Mouse (Mus musculus) ovary, adult 18-20 months (tissue): Measurements from ENCODE around the gene Nceh1.
"Not testable (repeated sequence)": the region's sequence is repeated elsewhere in the genome, so short reads cannot be mapped to it uniquely, and the experiment has no call there.

Source experiments
- DNase-seq: peaks from one replicate; pipeline ENCODE4 v3.0.0; 2022; ENCODE audit warnings: low spot score, mixed read lengths

Nceh1 gene

GRCm38 (mm10) chr3:27228530-27229309 lies 46.0 kb downstream of the Nceh1 start:
- DNase-seq: no peak

- DNase-seq: no peak
Observed at GRCm38 (mm10) chr3:27233361-27233760, 50.6 kb downstream of the Nceh1 start.

- DNase-seq: no peak
Observed at GRCm38 (mm10) chr3:27233841-27234240, 51.1 kb downstream of the Nceh1 start.

DNA sequence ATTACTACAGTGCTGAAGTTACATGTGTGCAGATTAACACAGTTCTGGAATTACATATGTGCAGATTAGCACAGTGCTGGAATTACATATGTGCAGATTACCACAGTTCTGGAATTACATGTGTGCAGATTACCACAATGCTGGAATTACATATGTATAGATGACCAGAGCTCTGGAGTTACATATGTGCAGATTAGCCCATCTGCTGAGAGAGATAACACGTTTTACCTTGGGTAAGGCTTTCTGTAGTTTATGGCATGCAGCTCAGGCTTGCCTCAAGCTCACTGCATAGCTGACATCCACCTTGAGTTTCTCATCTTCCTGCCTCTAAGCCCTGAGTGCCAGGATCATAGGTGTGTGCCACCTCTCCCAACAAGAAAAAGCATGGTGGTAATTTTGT lies 52.2 kb downstream of the Nceh1 start:
- no peak for DNase-seq

GRCm38 (mm10) chr3:27237226-27237625 lies 54.5 kb downstream of the Nceh1 start:
- no peak for DNase-seq

- DNase-seq: no peak
Observed at GRCm38 (mm10) chr3:27238563-27238962, 55.8 kb downstream of the Nceh1 start.

- no peak for DNase-seq
Observed at GRCm38 (mm10) chr3:27239568-27239967, 56.8 kb downstream of the Nceh1 start.

- no peak for DNase-seq
Observed at GRCm38 (mm10) chr3:27241864-27242263, 59.1 kb downstream of the Nceh1 start.

- DNase-seq: no peak
Observed at GRCm38 (mm10) chr3:27246166-27246565, 63.4 kb downstream of the Nceh1 start.

GRCm38 (mm10) chr3:27247785-27248184 lies 65.0 kb downstream of the Nceh1 start:
- DNase-seq: no peak

DNA sequence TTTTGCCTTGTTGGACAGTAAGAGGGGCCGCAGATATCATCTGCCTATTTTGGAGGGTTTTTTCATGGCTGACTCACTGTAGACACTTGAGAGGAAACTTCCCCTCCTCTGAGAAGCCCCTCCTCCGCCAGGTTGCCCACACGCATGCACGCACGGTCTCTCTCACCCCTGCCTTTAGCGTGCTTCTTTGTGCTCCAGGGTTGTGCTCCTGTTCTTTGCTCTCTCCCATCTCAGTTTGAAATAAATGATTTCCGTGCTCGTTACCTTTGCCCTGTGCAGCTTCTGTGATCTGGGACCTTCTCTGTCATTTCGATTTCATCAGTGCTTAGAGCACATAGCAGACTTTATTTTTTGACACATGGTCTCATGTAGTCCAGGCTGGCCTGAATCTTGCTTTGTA lies 66.3 kb downstream of the Nceh1 start:
- no peak for DNase-seq

DNA sequence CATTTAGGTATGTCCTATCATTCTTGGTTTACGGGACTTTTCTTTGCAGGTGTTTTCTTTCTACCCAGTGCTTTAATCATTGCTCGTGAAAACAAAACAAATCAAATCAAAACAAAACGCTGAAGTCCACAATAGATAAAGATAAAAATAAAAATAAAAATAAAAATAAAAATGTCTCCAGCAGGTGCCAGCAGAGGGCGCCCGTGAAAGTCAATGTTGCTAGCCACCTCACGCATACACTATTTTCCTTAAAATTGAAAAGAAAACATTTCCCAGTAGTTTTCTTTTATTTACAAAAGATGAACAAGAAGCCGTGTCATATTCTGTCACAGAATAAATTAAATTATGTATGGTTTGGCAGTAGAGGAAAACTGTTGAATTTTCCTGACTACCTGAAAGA lies 68.2 kb downstream of the Nceh1 start:
- no peak for DNase-seq

GRCm38 (mm10) chr3:27258461-27258860 lies 75.7 kb downstream of the Nceh1 start:
- DNase-seq: no peak

DNA sequence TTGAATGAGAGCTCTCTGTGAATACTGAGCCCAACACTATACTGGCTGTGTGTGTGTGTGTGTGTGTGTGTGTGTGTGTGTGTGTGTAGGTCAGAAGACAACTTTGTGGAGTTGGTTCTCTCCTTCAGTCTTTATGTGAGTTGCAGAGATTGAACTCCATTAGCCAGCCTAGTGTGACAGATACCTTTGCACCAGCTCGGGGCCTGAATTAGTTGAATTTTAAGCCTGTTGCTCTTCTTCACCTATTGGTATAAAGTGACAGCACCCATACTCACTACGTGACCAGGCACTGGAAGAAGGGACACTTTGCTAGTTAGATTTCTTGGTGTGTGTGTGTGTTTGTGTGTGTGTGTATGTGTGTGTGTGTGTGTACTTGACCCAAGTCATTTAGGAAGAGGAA lies 77.6 kb downstream of the Nceh1 start:
- no peak for DNase-seq

DNA sequence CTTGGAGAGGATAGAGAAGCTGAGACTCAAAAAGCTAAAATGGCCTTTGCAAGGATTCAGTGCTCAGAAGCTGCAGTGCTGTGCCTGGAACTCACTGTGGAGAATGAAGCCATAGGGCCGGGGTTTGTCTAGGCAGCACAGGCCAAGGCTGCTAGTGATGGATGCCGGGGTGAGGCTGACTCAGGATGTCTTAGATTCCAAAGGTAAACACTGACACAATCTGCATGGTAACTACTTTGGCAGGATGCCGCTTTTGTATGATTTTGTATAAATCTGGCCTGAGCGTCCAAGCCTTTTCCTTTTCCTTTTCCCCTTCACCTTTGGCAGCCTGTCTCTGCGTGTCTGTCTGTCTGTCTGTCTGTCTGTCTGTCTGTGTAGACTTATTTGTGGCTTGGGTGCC lies 84.6 kb downstream of the Nceh1 start:
- no peak for DNase-seq

DNA sequence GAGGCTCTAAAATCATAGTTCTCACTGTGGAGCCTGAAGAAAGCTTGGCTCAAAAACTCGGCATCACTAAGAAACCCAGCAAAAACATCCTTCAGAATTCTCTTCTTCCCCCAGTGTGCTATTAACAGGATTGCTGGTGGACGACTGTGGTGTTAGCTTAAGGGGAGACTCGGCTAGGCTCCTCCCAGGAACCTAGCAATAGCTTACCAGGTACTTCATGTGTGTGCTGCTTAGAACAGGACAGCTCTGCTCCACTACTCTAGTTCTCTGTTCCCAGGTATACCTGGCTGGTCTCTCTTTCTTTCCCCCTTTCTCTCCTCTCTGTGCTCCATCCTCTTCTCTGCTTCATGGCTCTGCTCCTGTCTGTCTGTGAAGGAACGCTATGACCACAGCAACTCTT lies 85.1 kb downstream of the Nceh1 start:
- DNase-seq: no peak

DNA sequence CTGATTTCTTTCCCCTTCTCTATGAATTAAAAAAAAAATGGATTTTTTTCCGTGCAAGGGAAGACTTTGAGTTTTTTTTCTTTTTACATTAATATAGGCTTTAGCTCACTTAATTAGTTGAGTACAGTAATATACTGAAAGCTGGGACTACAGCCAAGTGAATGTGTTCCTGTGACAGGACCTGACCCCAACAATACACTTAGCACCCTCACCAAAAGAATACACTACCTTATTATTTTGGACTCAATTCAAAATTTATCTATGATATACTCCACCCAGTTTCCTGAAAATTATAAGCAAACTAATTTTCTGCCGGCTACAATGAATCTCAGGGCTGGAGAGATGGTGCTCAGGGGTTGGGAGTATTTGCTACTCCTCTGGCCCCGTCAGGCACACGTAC lies 86.4 kb downstream of the Nceh1 start:
- no peak for DNase-seq

GRCm38 (mm10) chr3:27270160-27270962 lies 87.6 kb downstream of the Nceh1 start:
- no peak for DNase-seq

DNA sequence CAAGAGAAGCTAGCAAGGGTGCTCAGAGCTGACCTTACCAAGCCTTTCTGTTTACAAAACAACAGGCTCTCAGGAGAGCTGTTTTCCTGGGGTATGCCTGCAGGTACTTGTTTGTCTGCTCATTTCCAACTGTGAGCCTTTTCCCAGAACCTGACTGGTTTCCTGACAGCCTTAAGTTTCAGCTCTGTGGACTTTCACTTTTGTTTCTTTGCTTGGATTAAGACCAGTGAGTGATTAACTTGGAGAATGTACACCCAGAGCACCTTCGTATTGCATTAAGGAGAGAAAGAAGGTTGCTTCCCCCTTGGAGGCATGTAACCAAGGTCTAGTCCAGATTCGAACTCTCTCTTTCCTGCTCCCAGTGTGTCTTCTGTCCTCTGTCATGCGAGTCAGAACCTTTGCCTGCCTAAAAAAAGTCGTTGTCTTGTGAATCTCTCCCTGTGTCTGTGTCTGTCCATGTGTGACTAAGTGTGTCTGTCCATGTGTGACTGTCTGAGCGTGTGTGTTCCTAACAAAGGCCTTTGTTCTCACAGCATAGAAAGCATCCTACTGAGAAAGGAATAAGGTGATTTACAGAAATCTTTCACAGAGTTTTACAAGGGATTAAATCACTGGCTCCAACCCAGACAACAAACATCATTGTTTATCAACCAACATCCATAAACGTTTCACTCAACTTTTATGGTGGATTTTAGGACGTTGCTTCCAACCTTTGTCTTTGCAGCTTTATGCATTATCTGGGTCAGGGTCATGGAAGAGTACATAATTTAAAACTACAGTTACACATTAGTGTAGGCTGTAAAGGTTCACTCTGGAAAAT lies 90.4 kb downstream of the Nceh1 start:
- no peak for DNase-seq

- DNase-seq: not testable (repeated sequence)
Observed at GRCm38 (mm10) chr3:27279286-27279925, 96.6 kb downstream of the Nceh1 start.

- no peak for DNase-seq
Observed at GRCm38 (mm10) chr3:27280280-27280749, 97.5 kb downstream of the Nceh1 start.
